Mouse (Mus musculus) mouse embryonic stem cell (cell line): ENCODE results near the gene Vmn1r8.
"Not testable (repeated sequence)": the region's sequence is repeated elsewhere in the genome, so short reads cannot be mapped to it uniquely, and the experiment has no call there.

Experiments
- in situ Hi-C, 2 experiments: fragments of 300-500 bp; cut with MboI; formaldehyde crosslinking; loops; 1 replicate in 1 of 2; 3 replicates in 1 of 2; pipeline ENCODE4 v1.14.3; 2019 to 2020; ENCODE audit warnings: low sequenced_read_pairs in 2 of 2, low pct_unique_long_range_greater_than_20kb in 1 of 2, mixed read lengths in 1 of 2; ENCODE audit not compliant: unreplicated experiment in 1 of 2

The Vmn1r8 gene

DNA sequence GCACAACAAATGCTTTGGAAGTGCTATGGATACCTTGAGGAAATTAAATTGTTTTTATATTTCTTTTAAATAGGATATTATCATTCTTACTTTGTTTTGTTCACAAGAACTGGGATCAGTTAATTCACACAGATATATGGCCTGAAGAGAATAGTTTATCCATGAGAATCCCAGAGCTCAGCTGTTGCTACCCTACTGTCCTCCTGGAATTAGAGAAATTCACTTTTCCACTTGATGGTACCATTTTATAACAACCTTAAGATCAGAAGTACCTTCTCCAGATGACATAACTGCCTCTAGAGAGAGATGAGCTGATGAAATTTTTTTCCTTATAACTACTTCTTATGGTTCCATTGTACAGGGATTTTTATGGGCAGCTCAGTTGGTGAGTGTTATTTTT is at the start of gene Vmn1r8:
Gene Vmn1r8, plus strand, starts transcription at position 301 of the 400 bp plus-strand sequence.
- in situ Hi-C loops, result no loop called here

DNA sequence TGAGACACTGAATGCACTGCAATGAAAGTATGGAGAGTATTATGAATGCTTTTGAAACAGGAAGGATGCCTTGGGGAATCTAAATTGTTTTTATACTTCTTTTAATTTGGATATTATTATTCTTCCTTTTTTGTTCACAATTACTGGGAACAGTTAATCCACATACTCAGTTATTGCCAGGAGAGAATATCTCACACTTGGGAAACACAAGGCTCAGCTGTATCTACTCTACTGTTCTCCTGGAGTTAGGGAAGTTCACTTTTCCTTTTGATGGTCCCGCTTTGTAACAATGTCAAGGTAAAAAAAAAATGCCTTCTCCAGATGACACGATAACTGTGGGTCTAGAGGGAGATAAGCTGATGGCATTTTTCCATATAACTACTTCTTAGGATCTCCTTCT is 35.1 kb upstream of the Vmn1r8 start, which contains the start of gene Vmn1r6:
Gene Vmn1r6, plus strand, starts transcription at position 301 of the 400 bp plus-strand sequence.
- in situ Hi-C loops, result no loop called here

DNA sequence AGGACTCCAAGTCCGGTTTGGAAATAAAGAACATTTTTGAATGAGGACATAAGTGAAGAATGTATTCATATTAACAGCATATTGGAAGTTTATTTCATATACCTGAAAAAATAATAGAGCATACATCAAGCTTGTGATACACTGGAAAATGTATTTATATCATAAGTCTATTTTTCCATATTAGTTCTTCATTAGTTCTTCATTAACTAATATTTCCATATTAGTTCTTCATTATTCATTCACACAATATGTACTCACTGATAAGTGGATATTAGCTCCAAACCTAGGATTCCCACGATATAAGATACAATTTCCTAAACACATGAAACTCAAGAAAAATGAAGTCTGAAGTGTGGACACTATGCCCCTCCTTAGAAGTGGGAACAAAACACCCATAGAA is 6.9 kb upstream of the Vmn1r8 start, which contains the start of gene Vmn1r7:
Gene Vmn1r7, minus strand, starts transcription at position 101 of the 400 bp plus-strand sequence.
- in situ Hi-C loops, result not testable (repeated sequence)

DNA sequence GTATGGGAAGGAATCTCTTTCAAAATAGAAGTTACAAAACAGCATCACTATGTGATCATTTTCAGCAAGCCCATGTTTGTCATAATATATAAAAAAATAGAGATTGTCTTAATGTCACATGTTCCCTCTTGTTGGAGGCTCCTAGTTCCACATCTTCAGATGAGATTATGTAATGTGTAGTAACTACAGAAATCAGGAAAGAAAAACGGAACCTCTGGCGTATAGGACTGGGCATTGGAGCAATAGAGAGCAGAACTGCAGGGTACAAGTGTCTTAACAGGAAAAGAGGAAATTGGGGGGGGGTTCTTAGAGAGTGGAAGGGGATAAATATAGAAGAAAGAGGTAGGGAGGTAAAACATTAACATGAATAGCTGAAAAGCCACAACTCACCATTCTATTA is 2.6 kb downstream of the Vmn1r8 start:
- in situ Hi-C loops, result no loop called here

DNA sequence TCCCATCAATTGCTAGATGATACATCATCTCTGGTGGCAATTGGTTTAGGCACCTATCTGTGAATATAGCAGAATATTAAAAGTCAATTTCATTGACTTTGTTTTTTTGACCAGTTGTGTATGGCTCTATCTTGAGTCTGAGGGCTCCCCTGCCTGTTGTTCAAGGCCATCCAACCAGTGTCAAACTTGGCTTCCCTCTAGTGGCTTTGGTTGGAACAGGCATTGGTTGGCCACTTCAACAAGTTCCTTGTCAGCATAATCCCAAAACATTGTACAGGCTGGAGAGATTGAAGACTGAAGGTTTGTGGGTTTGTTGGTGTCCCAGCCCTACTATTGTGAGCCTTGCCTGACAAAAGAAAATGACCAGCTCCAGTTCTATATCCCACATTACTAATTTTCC is 31.6 kb downstream of the Vmn1r8 start:
- in situ Hi-C loops, result loop anchor here (25.0 kb wide), 1 partner anchor 251 kb away; no protein-coding TSS in a partner anchor

DNA sequence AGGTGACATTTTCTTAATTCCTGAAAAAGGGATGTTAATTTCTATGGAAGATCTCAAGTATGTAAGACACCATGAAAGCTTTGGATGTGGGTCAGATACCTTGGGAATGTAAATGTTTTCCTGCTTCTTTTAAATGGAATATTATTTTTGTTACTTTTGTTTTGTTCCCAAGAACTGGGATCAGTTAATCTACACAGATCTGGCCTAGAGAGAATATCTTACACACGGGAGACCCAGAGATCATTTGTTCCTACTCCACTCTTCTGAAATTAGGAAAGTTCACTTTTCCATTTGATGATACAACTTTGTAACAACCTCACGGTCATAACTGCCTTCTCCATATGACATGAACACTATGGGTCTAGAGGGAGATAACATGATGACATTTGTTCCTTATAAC is 34.4 kb downstream of the Vmn1r8 start, which contains the start of gene Vmn1r9:
Gene Vmn1r9, plus strand, starts transcription at position 301 of the 400 bp plus-strand sequence.
- in situ Hi-C loops, result loop anchor here (25.0 kb wide), 1 partner anchor 254 kb away; no protein-coding TSS in a partner anchor
